Mouse (Mus musculus) spleen, adult 2 months (tissue): ENCODE measurements around the gene Bmp5. TPM values are rescaled to one million over a fixed set of nuclear protein-coding genes. Genes with fewer than 3 reads are reported as not detected.
"Not testable (repeated sequence)": the region's sequence is repeated elsewhere in the genome, so short reads cannot be mapped to it uniquely, and the experiment has no call there.

Source experiments
- DNase-seq, 2 experiments: peaks; one replicate each; pipeline versions ENCODE4 v3.0.0 to v3.0.0-alpha.2; 2012 to 2021; ENCODE audit warnings: low spot score in 2 of 2, low read depth in 1 of 2
- H3K27ac ChIP-seq: fragments of 200-500 bp; 2 replicates; pipeline ENCODE4 v1.5.1; 2012; ENCODE audit warnings: low read length, inconsistent platforms; ENCODE audit not compliant: insufficient read depth
- H3K27me3 ChIP-seq: fragments of 200-500 bp; 2 replicates; pipeline ENCODE4 v1.6.1; 2012; ENCODE audit warnings: mild to moderate bottlenecking, moderate library complexity, low read length, inconsistent platforms; ENCODE audit not compliant: control insufficient read depth, insufficient read depth
- H3K36me3 ChIP-seq: fragments of 200-500 bp; 2 replicates; pipeline ENCODE4 v1.6.1; 2012; ENCODE audit warnings: mild to moderate bottlenecking, low read length, inconsistent platforms; ENCODE audit not compliant: control insufficient read depth, insufficient read depth
- H3K4me1 ChIP-seq: fragments of 200-500 bp; 2 replicates; pipeline ENCODE4 v1.6.1; 2011; ENCODE audit warnings: inconsistent platforms; ENCODE audit not compliant: control insufficient read depth, insufficient read depth, insufficient read length
- H3K4me3 ChIP-seq: fragments of 200-500 bp; 2 replicates; pipeline ENCODE4 v1.5.1; 2011; ENCODE audit warnings: mild to moderate bottlenecking, inconsistent platforms; ENCODE audit not compliant: insufficient read depth, insufficient read length; ENCODE audit errors: extremely low read depth
- CTCF ChIP-seq: fragments of 200-500 bp; IDR thresholded peaks from 2 replicates; pipeline ENCODE4 v1.5.1; 2011; ENCODE audit warnings: mild to moderate bottlenecking, inconsistent platforms; ENCODE audit not compliant: insufficient read depth, insufficient read length, insufficient replicate concordance; ENCODE audit errors: extremely low read depth
- POLR2A ChIP-seq: fragments of 200-500 bp; IDR thresholded peaks from 2 replicates; pipeline ENCODE4 v1.6.1; 2011; ENCODE audit warnings: low read depth, low read length, inconsistent platforms
- WGBS: fragments of 180-500 bp; shearing (Covaris S2); methylation state at CpG from one replicate; pipeline ENCODE4 v1.1.7; 2018; 5-methylcytosine and 5-hydroxymethylcytosine counted together
- polyA plus RNA-seq: library from polyadenylated mRNA; depleted of rRNA; stranded (reverse); fragments of >200 nt; gene quantifications from 2 replicates; pipeline ENCODE4 v1.2.3, GENCODE M21; 2012

The Bmp5 gene
- polyA plus RNA-seq, 1 experiment = not detected

DNA sequence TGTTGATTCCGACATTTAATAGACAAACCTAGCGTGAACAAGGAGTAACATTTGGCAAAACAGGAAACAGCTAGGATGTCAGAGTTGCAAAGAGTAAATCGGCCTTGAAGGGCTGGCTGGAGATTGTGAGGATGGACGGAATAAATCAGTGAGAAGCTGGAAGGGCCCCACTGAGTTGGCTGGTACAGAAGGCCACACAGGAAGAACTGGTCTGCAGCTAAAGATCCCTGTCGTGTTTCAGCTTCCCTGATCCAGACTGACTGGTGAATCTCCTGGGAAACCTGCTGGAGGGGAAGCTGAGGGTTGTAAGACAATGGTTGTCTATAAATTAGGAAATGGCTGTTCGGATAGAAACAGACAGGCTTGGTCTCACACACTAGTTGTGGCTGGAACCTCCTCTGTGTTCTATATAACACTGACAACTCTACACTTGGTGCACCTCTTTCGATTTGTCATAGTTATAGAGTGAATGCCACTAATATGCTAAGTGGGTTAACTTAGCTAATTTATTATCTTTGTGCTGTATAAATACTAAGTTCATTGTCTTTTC lies 14.8 kb downstream of the Bmp5 start:
- TF ChIP-seq POLR2A = no peak
- no peak for TF ChIP-seq CTCF
- Histone ChIP-seq H3K4me1 (no peaks in the 10 kb centered on the region), H3K4me3 (no peak overlapping the region), H3K27me3 (no peaks in the 10 kb centered on the region), H3K36me3 (no peaks in the 10 kb centered on the region), H3K27ac (no peak overlapping the region)
- 64% methylated on average over 7 of the region's 7 CpGs for WGBS
- DNase-seq = no peak

DNA sequence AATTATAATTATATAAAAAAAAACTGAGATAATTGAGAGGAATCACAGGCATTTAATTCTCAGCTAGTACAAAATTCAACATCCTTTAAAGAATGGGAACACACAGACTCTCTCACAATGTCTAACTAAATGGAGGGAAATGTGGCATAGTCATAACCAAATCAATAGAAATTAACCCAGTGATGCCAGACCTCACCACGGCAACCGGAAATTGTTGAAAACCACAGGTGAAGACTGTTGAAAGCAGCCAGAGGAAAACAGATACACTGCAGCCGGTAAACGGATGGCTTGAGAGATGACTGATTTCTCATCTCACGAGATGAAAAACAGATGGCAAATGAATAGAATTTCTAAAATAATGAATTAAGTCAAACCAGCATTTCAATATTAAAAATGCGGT lies 29.8 kb downstream of the Bmp5 start:
- no peak overlapping the region for H3K4me3 ChIP-seq
- DNase-seq = no peak
- TF ChIP-seq POLR2A (no peak), CTCF (no peak)
- no peaks in the 10 kb centered on the region for H3K36me3 ChIP-seq
- H3K27me3 ChIP-seq = no peaks in the 10 kb centered on the region
- WGBS = 84% methylated on average over 6 of the region's 6 CpGs
- no peak overlapping the region for H3K27ac ChIP-seq
- H3K4me1 ChIP-seq = no peaks in the 10 kb centered on the region

DNA sequence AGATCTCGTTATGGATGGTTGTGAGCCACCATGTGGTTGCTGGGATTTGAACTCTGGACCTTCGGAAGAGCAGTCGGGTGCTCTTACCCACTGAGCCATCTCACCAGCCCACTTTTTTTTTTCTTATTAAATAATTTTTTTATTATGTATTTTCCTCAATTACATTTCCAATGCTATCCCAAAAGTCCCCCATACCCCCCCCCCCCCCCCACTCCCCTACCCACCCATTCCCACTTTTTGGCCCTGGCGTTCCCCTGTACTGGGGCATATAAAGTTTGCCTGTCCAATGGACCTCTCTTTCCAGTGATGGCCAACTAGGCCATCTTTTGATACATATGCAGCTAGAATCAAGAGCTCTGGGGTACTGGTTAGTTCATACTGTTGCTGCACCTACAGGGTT lies 33.0 kb downstream of the Bmp5 start:
- not testable (repeated sequence) for H3K27ac ChIP-seq, H3K4me1 ChIP-seq, H3K27me3 ChIP-seq, DNase-seq, H3K36me3 ChIP-seq, H3K4me3 ChIP-seq
- 69% methylated on average over 4 of the region's 4 CpGs for WGBS

DNA sequence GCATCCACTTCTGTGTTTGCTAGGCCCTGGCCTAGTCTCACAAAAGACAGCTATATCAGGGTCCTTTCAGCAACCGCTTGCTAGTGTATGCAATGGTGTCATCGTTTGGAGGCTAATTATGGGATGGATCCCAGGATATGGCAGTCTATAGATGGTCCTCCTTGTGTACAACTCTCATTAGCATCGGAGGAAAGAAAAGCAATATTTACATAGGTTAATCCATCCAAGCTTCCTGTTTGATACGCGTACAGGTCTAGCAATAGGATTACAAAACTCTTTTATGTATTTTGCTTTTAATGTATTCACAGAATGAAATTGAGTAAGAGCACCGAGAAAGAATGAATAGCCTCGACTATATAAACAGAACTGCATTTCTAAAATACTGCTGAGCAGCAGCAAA lies 33.5 kb downstream of the Bmp5 start:
- WGBS = 93% methylated on average over 7 of the region's 7 CpGs
- DNase-seq = no peak
- no peak for TF ChIP-seq POLR2A
- no peak for TF ChIP-seq CTCF
- Histone ChIP-seq H3K4me1 (no peaks in the 10 kb centered on the region), H3K4me3 (no peak overlapping the region), H3K27ac (no peak overlapping the region), H3K27me3 (no peaks in the 10 kb centered on the region), H3K36me3 (no peaks in the 10 kb centered on the region)

DNA sequence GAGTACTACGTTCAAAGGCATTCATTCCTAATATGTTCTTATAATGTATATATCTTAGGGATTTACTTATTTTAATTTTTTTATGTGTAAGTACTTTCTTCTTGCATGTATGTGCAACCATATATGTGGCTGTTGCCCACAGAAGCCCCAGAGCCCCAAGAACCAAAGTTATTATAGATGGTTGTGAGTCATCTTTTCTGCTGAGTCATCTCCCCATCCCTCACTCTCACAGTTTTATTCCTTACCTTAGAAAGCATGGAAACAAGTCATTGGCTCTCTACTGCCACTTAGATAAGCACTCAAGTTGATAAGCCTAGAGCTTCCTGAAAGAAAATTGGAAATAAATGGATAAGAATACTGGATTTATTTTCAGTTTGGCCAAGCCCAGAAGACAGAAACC lies 40.0 kb downstream of the Bmp5 start:
- Histone ChIP-seq H3K27ac (no peak overlapping the region), H3K4me3 (no peak overlapping the region), H3K27me3 (no peaks in the 10 kb centered on the region), H3K4me1 (no peaks in the 10 kb centered on the region), H3K36me3 (no peaks in the 10 kb centered on the region)
- no peak for DNase-seq
- 96% methylated on average over 1 of the region's 1 CpGs for WGBS
- TF ChIP-seq POLR2A = no peak
- TF ChIP-seq CTCF = no peak

DNA sequence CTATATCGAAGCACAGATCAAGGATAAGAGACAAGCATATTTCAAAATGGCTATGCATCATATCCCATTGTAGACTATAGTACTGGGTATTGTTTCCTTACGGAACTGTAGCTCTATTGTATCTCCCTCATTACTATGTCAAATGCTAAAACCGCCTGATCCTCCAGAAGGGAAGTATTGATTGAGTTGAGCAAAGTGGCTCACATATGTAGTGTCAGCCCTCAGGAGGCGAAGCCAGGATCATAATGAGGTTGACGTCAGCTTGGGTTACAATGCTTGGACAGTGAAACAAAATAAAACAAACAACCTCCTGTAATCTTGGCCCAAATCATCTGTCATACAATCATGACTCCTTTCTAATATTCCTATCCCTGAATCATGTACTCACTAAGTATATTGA lies 43.2 kb downstream of the Bmp5 start:
- H3K36me3 ChIP-seq = no peaks in the 10 kb centered on the region
- TF ChIP-seq CTCF (no peak), POLR2A (no peak)
- H3K4me1 ChIP-seq = no peaks in the 10 kb centered on the region
- no peaks in the 10 kb centered on the region for H3K27me3 ChIP-seq
- no peak overlapping the region for H3K4me3 ChIP-seq
- DNase-seq = no peak
- WGBS = 91% methylated on average over 5 of the region's 5 CpGs
- no peak overlapping the region for H3K27ac ChIP-seq

DNA sequence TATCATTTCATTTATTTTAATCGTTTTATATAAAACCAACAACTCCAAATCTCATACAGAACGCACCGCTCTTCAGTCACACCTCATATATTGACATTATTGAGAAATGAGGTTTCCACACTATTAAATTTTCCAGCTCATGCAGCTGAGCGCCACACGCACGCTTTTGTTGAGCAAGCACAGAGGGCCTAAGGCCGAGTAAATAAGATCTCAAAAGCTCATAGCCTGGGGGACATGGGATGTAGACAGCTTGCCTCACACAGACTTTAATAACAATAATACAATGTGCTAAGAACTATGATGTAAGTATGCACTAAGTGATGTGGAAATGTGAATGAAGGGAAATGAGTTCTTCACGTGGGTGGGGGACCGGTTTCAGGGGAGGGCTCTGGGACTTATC lies 57.3 kb downstream of the Bmp5 start:
- TF ChIP-seq CTCF = no peak
- TF ChIP-seq POLR2A = no peak
- H3K4me3 ChIP-seq = no peak overlapping the region
- no peaks in the 10 kb centered on the region for H3K27me3 ChIP-seq
- H3K4me1 ChIP-seq = no peaks in the 10 kb centered on the region
- 89% methylated on average over 9 of the region's 9 CpGs for WGBS
- no peak for DNase-seq
- no peaks in the 10 kb centered on the region for H3K36me3 ChIP-seq
- no peak overlapping the region for H3K27ac ChIP-seq
